Mouse (Mus musculus): ENCODE measurements around the gene N4bp2. TPM values are rescaled to one million over a fixed set of nuclear protein-coding genes. Genes with fewer than 3 reads are reported as not detected.

Gene N4bp2
- polyA plus RNA-seq, 1 experiment from 2014 or later, result 15.4 TPM

DNA sequence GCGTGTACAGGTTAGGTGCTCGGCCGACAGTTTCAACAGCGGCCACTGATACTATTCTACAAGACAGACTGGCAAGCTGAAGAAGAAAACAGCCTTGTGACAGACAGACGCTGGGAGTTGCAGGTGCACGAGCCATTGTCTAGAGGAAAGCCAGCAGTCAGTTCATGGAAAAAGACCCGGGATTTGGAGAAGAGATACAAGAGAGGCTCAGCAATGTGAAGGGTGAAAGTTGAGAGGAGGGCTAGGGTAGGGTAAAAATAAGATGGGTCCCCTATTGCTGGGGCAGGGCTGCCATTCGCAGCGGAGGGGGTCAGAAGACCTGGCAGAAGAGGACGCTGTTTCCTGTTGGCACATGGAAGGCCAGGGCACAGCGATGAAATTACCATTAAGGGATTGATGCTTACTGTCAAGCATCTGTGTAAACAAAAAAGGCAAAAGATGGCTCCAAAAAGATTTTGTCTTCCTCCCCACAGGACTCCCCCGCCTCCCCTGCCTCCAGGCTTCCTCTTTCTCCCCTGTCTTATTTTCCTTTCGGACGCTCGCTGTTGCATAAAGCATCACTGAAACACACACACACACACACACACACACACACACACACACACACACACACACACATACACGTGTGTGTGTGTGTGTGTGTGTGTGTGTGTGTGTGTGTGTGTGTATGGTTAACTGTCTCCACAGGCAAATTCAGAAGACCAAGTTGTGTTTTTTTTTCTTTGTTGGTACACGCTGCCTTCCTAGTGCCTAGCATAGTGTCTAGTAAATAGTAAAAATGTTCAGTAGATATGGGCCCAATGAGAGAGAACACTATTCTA lies 93.5 kb downstream of the N4bp2 start:
- Histone ChIP-seq H3K36me3 (no peaks in the 10 kb centered on the region), H3K9me3 (no peaks in the 10 kb centered on the region), H3K27ac (replicated peaks) (no peak overlapping the region), H3K4me3 (no peak overlapping the region), H3K27me3 (replicated peaks) (no peaks in the 10 kb centered on the region), H3K9ac (no peak overlapping the region), H3K4me1 (peaks cover 22% of the 10 kb centered on the region), H3K4me2 (no peak overlapping the region)
- WGBS, result 76% methylated on average over 17 of the region's 17 CpGs
- ATAC-seq (ENCODE audit: extremely low read depth, insufficient number of reproducible peaks, low FRiP score, low TSS enrichment), result no peak

DNA sequence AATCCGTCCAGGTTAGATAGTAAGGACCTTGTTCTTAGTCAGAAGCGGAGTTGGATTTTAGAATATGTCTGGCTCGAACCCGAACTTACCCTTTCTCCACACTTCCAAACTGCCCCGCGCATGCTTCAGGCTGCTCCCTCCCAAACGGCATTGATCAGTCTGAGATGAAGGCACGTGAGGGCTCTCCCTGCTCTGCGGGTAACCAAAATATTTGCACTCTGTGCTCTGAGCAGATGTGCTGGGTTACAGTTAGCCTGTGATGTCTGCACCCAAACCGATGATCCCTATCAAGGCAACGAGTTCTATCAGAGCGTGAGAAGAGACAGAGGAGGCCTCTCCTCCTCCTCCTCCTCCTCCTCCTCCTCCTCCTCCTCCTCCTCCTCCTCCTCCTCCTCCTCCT lies 94.6 kb downstream of the N4bp2 start:
- Histone ChIP-seq H3K36me3 (no peaks in the 10 kb centered on the region), H3K9me3 (no peaks in the 10 kb centered on the region), H3K4me3 (no peak overlapping the region), H3K27me3 (replicated peaks) (no peaks in the 10 kb centered on the region), H3K27ac (replicated peaks) (no peak overlapping the region), H3K4me2 (no peak overlapping the region), H3K9ac (no peak overlapping the region), H3K4me1 (peaks cover 22% of the 10 kb centered on the region)
- WGBS, result 75% methylated on average over 12 of the region's 12 CpGs
- ATAC-seq (ENCODE audit: extremely low read depth, insufficient number of reproducible peaks, low FRiP score, low TSS enrichment), result no peak

DNA sequence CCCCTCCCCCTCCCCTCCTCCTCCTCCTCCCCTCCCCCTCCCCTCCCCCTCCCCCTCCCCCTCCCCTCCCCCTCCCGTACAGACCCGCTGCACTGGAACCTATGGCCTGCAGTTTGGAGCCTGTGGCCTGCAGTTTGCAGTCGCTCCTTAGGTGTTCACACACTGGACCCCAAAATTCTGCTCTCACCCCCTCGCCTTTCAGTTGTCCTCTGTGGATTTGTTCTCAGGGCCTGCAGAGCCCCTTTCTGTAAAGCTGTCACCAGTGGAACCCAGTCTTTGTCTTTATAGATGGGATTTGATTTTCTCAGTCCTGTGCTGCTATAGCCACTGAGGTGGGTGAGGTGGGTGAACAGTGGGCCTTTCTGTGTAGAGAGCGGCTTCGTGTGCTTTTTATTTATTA lies 95.0 kb downstream of the N4bp2 start:
- Histone ChIP-seq H3K4me1 (peaks cover 22% of the 10 kb centered on the region), H3K36me3 (no peaks in the 10 kb centered on the region), H3K9me3 (no peaks in the 10 kb centered on the region), H3K27ac (replicated peaks) (peak overlapping the region; percentile 69), H3K4me3 (no peak overlapping the region), H3K9ac (peak overlapping the region; percentile 24; the same call in 1 of the 2 replicates), H3K27me3 (replicated peaks) (no peaks in the 10 kb centered on the region), H3K4me2 (no peak overlapping the region)
- WGBS, result 79% methylated on average over 4 of the region's 6 CpGs
- ATAC-seq (ENCODE audit: extremely low read depth, insufficient number of reproducible peaks, low FRiP score, low TSS enrichment), result no peak

DNA sequence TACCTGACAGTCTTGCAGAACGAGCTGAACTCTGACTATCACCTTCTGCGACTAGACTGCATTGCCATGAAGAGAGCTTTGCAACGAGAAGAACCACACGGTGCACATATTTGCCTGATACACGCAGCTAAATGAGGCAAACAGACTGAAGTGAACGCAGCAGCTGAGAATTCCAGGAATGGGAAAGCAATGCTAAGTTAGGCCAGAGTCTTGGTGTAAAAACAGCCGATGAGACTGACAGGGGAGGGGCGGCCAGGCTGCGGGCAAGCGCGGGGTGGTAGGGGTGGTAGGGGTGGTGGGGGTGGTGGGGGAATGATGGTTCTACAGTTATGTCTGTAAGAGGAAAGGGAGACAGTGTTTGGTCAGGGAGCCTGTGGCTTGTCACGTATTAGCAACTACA lies 95.6 kb downstream of the N4bp2 start:
- no peak overlapping the region for H3K4me3 ChIP-seq
- H3K9me3 ChIP-seq, result no peaks in the 10 kb centered on the region
- peak overlapping the region; percentile 69 for H3K27ac ChIP-seq (replicated peaks)
- 28% methylated on average over 12 of the region's 12 CpGs for WGBS
- ATAC-seq (ENCODE audit: extremely low read depth, insufficient number of reproducible peaks, low FRiP score, low TSS enrichment), result no peak
- H3K4me1 ChIP-seq, result peaks cover 22% of the 10 kb centered on the region
- H3K27me3 ChIP-seq (replicated peaks), result no peaks in the 10 kb centered on the region
- H3K36me3 ChIP-seq, result no peaks in the 10 kb centered on the region
- H3K4me2 ChIP-seq, result peak overlapping the region; percentile 35
- H3K9ac ChIP-seq, result peak overlapping the region; percentile 24; the same call in 1 of the 2 replicates

DNA sequence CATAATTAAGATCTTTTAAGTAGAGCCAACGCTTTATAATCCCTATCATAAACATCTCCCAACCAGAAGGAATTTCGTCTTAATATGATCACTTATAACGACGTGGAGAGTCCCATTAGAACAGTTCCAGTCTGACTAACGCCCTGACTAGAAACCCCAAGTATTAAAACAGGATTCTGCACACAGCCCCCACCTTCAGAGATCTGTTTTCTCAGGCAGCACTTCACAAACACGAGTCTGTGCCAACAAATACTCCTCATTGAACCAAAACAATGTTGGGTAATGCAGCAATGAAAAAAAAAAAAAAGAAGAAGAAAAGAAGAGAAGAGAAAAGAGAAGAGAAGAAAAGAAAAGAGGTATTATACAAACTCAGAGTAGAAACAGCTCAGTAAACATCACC lies 96.1 kb downstream of the N4bp2 start:
- Histone ChIP-seq H3K4me3 (no peak overlapping the region), H3K4me2 (no peak overlapping the region), H3K4me1 (peaks cover 22% of the 10 kb centered on the region), H3K27ac (replicated peaks) (no peak overlapping the region), H3K27me3 (replicated peaks) (no peaks in the 10 kb centered on the region), H3K9ac (no peak overlapping the region), H3K9me3 (no peaks in the 10 kb centered on the region), H3K36me3 (no peaks in the 10 kb centered on the region)
- WGBS, result 50% methylated on average over 6 of the region's 6 CpGs
- ATAC-seq (ENCODE audit: extremely low read depth, insufficient number of reproducible peaks, low FRiP score, low TSS enrichment), result no peak

DNA sequence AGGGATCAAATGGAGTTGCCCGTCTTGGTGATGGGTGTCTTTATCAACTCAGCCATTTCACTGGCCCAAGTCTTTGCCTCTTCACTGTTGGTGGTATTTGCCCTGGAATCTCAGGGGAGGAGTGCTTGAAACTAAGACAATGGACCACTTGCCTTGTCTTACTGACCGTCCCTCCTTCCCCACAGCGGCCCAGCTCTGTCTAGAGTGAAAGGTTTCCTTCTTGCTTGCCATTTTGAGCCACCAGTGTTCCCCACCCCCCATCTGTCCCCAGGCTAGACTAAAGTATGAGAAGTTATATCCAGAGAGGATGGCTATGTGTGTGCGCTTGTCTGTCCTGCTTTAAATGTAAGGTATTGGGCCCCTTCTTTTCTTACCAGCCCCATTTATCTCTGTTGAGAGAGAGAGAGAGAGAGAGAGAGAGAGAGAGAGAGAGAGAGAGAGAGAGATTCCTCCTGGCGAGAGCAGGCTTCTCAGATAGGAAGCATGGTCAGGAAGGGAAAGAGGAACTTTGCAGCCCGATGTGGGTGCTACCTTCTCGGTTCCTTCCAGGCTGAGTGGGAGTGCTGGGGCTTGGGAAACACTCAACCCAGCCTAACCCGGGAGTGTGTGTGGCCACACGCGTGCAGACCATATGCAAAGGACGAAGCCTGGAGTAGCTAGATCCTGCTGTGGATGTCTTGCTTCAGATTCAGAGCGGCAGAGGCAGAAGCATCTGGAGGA lies 97.1 kb downstream of the N4bp2 start:
- Histone ChIP-seq H3K9ac (no peak overlapping the region), H3K27me3 (replicated peaks) (no peaks in the 10 kb centered on the region), H3K4me3 (no peak overlapping the region), H3K4me1 (peaks cover 22% of the 10 kb centered on the region), H3K27ac (replicated peaks) (no peak overlapping the region), H3K4me2 (no peak overlapping the region), H3K9me3 (no peaks in the 10 kb centered on the region), H3K36me3 (no peaks in the 10 kb centered on the region)
- 67% methylated on average over 12 of the region's 12 CpGs for WGBS
- no peak for ATAC-seq (ENCODE audit: extremely low read depth, insufficient number of reproducible peaks, low FRiP score, low TSS enrichment)

DNA sequence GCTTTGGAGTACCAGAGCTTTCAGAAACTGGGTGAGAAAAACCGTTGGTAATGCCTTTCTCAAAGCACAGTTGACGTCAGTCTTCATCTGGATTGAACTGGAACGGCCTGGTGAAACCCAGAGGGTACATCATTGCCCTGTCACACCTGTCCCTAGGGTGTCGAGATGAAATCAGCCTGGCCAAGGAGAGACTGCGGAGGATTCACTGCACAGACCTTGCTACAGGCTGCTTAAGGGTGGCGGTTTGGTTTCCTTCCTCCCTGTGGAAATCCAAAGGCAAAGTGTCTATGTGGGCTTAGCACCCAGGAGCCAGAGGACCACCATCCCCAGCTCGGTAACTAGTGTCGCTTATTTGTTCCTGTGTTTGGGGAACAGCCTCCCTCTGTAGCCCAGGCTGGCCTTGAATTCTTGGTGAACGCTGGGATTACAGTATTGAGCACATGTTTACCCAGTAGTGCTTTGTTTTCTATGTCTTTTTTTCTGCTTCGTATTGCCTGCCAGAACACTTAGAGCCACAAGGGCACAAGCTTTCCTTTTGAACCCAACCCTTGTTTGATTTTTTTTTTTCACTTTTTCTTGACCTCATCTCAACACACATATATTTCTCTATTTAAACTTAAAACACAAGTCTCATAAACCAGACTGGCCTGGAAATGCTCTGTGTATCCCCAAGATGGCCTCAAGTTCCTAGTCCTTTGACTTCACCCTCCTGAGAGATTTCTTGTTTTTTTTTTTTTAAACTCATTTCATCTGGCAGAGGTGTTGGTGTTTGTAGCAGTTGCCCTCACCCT lies 98.0 kb downstream of the N4bp2 start, which contains the start of gene Rhoh:
Gene Rhoh (plus strand): TSS at position 60 of the 791 bp plus-strand sequence.
- H3K36me3 ChIP-seq, result no peaks in the 10 kb centered on the region
- H3K4me2 ChIP-seq, result no peak within 1 kb of the TSS
- no peak within 1 kb of the TSS for H3K4me3 ChIP-seq
- no peak within 1 kb of the TSS for H3K27ac ChIP-seq (replicated peaks)
- WGBS, result 78% methylated on average over 10 of the region's 10 CpGs
- no peak within 1 kb of the TSS for H3K9ac ChIP-seq
- ATAC-seq (ENCODE audit: extremely low read depth, insufficient number of reproducible peaks, low FRiP score, low TSS enrichment), result no peak
- peaks cover 22% of the 10 kb centered on the region for H3K4me1 ChIP-seq
- H3K9me3 ChIP-seq, result no peaks in the 10 kb centered on the region
- H3K27me3 ChIP-seq (replicated peaks), result no peaks in the 10 kb centered on the region

DNA sequence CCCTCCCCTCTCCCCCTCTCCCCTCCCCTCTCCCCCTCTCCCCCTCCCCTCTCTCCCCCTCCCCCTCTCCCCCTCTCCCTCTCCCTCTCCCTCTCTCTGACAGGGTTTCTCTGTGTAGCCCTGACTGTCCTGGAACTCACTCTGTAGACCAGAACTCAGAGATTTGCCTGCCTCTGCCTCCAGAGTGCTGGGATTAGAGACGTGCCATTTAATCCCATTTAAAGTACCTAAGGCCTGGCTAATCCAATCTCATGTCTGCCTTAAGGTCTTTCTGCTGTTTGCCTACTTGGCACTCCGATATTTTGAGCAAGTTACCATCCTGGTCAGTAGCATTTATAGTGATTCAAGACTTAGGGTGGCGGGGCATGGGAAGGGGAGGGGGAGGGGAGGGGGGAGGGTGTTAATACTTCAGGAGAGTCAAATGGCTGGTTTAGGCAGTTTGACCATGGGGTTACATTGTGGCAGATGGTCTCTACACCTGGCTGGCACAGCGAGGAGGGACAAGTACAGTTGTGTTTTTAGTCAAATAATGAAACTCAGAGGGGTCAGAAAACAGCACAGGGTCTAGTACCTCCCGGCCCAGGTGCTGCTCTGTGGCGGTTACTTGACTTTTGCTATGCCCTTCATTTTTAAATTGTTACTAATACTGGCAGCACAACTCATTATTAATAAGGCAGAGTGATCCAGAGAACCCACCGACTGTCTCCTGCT lies 99.1 kb downstream of the N4bp2 start:
- no peaks in the 10 kb centered on the region for H3K27me3 ChIP-seq (replicated peaks)
- H3K4me1 ChIP-seq, result peaks cover 18% of the 10 kb centered on the region
- no peaks in the 10 kb centered on the region for H3K9me3 ChIP-seq
- H3K9ac ChIP-seq, result no peak overlapping the region
- H3K4me3 ChIP-seq, result no peak overlapping the region
- no peak overlapping the region for H3K27ac ChIP-seq (replicated peaks)
- ATAC-seq (ENCODE audit: extremely low read depth, insufficient number of reproducible peaks, low FRiP score, low TSS enrichment), result no peak
- no peak overlapping the region for H3K4me2 ChIP-seq
- no peaks in the 10 kb centered on the region for H3K36me3 ChIP-seq
- WGBS, result 83% methylated on average over 7 of the region's 7 CpGs

DNA sequence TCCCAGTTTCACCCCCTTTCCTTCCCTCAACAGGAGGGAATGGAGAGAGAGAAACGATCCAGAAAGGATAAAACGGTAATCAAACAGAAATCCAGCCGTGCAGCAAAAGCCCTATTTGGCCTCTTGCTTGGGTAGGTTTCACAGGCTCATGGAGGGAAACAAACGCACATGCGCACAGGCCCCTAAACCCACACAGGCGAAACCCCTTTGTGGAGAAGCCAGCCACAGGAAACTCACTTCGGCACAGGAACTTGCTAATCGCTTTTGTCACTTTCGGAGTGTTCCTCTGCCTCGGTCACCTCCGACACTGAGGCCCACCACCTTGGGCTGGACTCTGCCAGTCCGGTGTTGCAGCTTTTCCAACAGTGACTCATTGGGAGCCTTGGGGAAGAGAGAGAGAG lies 100.0 kb downstream of the N4bp2 start:
- Histone ChIP-seq H3K4me3 (peak overlapping the region; percentile 5; the same call in 1 of the 2 replicates), H3K9ac (0 out of 2 replicates have a peak overlapping the region, but pooled peaks have one; percentile 38), H3K9me3 (no peaks in the 10 kb centered on the region), H3K4me1 (peaks cover 17% of the 10 kb centered on the region), H3K27me3 (replicated peaks) (no peaks in the 10 kb centered on the region), H3K36me3 (no peaks in the 10 kb centered on the region), H3K4me2 (peak overlapping the region; percentile 10; the same call in 1 of the 2 replicates), H3K27ac (replicated peaks) (no peak overlapping the region)
- ATAC-seq (ENCODE audit: extremely low read depth, insufficient number of reproducible peaks, low FRiP score, low TSS enrichment), result no peak
- WGBS, result 72% methylated on average over 12 of the region's 12 CpGs

DNA sequence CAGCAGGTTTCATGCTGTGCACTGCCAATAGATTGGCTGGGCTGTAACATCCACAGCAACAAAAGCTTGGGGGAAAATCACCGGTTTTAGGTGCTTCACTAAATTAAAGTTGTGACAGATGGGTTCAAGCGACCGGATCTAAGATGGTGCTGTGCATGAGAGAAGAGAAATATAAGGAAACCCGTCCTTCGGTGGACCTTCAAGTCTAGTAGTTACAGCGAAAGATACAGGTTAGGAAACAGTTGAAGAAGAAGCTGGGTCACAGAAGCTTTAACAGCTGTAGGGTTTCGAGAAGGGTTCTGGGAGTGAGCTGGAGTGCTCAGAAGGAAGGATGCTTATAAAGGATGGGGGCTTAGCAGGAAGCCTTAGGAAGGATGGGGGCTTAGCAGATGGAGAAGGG lies 101.2 kb downstream of the N4bp2 start:
- H3K4me2 ChIP-seq, result no peak overlapping the region
- no peak overlapping the region for H3K4me3 ChIP-seq
- no peak for ATAC-seq (ENCODE audit: extremely low read depth, insufficient number of reproducible peaks, low FRiP score, low TSS enrichment)
- H3K4me1 ChIP-seq, result peaks cover 10% of the 10 kb centered on the region
- H3K27me3 ChIP-seq (replicated peaks), result no peaks in the 10 kb centered on the region
- H3K9ac ChIP-seq, result no peak overlapping the region
- H3K27ac ChIP-seq (replicated peaks), result no peak overlapping the region
- no peaks in the 10 kb centered on the region for H3K36me3 ChIP-seq
- no peaks in the 10 kb centered on the region for H3K9me3 ChIP-seq
- 84% methylated on average over 7 of the region's 7 CpGs for WGBS

DNA sequence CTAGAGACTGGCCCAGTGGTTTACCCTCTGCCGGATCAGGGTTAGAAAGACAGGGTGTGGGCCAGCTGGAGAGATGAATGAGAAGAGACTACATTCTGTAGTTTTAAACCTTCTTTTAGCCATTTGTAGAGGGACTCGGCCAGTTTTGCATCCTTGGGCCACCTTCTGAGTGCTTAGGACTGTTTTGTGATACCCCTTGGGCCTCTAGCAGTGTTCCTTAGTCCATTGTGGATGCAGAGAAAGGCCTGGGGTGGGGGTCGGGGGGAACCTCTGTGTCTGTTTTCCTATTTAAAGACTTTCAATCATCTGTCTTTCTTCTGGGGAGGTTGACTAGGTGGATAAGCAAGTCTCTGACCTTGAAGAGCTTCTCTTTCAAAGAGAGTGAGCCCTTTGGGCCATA lies 101.6 kb downstream of the N4bp2 start:
- no peak overlapping the region for H3K4me2 ChIP-seq
- no peak overlapping the region for H3K27ac ChIP-seq (replicated peaks)

More for the DNA sequence above, 101.6 kb downstream of the N4bp2 start:
- Histone ChIP-seq H3K27me3 (replicated peaks) (no peaks in the 10 kb centered on the region), H3K9me3 (no peaks in the 10 kb centered on the region), H3K36me3 (no peaks in the 10 kb centered on the region), H3K4me3 (no peak overlapping the region), H3K4me1 (peaks cover 7% of the 10 kb centered on the region), H3K9ac (no peak overlapping the region)
- ATAC-seq (ENCODE audit: extremely low read depth, insufficient number of reproducible peaks, low FRiP score, low TSS enrichment), result no peak
- whole genome bisulfite sequencing, result 77% methylated on average over 3 of the region's 3 CpGs

Data from heart, embryonic 13.5 days (tissue).